Mouse (Mus musculus) spleen, adult 2 months (tissue): ENCODE results near the gene Hba-a1.
"Not testable (repeated sequence)": the region's sequence is repeated elsewhere in the genome, so short reads cannot be mapped to it uniquely, and the experiment has no call there.

ENCODE experiments used
- CTCF ChIP-seq: fragments of 200-500 bp; IDR thresholded peaks from 2 replicates; pipeline ENCODE4 v1.5.1; 2011; ENCODE audit warnings: mild to moderate bottlenecking, inconsistent platforms; ENCODE audit not compliant: insufficient read depth, insufficient read length, insufficient replicate concordance; ENCODE audit errors: extremely low read depth
- POLR2A ChIP-seq: fragments of 200-500 bp; IDR thresholded peaks from 2 replicates; pipeline ENCODE4 v1.6.1; 2011; ENCODE audit warnings: low read depth, low read length, inconsistent platforms

DNA sequence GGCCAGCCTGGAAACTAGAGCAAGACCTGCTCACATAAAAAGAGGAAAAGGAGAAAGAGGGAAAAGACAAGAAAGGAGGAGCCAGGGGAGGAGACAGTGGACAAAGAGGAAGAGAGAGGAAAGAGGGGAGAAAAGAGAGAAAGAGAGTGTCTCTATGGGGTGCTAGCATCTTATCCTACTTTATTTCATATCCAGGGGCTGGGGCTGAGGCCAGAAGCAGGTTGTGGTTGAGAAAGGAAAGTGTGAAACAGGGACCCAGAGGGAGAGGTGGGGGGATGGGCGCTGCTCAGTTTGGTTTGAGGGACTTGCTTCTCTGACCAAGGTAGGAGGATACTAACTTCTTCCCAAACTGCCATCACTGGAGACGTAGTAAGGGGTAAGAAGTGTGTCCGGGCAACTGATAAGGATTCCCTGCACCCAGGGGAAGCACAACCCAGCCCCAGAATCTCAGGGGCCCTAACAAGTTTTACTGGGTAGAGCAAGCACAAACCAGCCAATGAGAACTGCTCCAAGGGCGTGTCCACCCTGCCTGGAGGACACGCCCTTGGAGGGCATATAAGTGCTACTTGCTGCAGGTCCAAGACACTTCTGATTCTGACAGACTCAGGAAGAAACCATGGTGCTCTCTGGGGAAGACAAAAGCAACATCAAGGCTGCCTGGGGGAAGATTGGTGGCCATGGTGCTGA, at the start of gene Hba-a1:
- TF ChIP-seq CTCF, POLR2A: not testable (repeated sequence)
